Mouse (Mus musculus): ENCODE measurements around the gene Skiv2l. TPM values are rescaled to one million over a fixed set of nuclear protein-coding genes. Genes with fewer than 3 reads are reported as not detected.

Gene Skiv2l
- polyA plus RNA-seq (2015; fragmentation: Illumina TruSeq; extraction: RNeasy Lipid Tissue Mini Kit (QIAGEN cat#74804); ENCODE audit: insufficient read depth, low replicate concordance) = 31.3 TPM

DNA sequence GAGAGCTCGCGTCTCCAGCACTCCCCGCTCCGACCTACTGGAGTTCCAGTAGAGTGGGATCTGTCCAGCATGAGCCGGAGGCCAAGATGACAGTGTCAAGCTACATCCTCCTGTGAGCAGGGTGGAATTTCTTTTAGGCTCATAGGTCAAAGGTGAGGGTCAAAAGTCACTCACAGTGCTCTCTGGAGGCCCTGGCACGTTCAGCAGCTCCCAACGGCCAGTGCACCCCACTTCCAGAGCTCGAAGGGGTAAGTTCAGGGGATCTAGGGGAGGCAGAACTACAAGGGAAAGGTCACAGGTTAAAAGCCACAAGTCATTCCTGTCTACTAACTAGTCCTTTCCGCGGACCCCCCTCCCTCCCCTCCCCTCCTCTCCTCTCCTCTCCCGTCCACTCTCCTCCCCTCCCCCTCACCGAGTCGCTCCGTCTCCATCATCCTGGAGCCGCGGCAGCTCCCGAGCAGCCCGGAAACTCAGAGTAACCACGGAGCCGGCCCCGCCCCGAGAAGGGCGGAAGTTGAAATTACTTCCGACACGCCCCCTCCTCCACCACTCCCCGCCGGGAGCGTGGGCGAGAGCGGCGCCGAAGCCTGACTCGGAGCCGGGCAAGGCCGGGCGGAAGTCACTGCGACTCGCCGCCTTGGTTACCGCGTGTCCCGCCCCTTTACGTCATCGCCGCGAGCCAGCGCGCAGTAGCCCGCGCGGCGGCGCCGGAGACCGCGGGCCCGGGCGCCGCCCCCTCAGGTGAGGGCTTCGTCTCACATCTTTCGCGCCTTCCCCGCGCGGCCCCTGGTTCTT, at the start of gene Skiv2l, which contains the start of gene Nelfe:
Gene Skiv2l, minus strand, starts transcription at position 489 of the 795 bp plus-strand sequence.
Gene Nelfe, plus strand, starts transcription at position 670 of the 795 bp plus-strand sequence.

DNA sequence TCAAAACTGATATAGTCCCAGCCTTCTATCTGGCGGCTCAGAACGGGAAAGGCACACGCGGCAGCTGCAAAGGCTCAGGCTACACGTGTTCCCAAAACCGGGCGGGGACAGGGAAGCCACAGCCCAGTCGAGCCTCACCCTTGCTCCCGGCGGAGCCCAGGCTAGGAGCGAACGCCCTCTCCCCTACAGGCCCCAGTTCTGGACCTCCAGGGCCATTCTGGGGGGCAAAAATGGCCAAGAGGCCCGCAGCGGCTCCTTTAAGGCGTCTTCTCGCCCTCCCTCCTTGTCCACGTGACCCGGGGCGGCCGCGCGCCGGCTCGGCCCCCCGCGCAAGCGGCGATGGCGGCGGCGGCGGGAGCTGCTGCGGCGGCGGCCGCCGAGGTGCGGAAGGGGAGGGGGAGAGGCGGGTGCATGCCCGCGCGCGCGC, 48.2 kb upstream of the Skiv2l start, which contains the start of the genes C2 and Ehmt2:
Gene C2, minus strand, starts transcription at position 106 of the 427 bp plus-strand sequence.
Gene Ehmt2, plus strand, starts transcription at position 310 of the 427 bp plus-strand sequence.

GRCm38 (mm10) chr17:34881683-34882310, 31.8 kb upstream of the Skiv2l start, which contains the start of gene Gm20547:
Gene Gm20547 (minus strand): TSS chr17:34882042.

DNA sequence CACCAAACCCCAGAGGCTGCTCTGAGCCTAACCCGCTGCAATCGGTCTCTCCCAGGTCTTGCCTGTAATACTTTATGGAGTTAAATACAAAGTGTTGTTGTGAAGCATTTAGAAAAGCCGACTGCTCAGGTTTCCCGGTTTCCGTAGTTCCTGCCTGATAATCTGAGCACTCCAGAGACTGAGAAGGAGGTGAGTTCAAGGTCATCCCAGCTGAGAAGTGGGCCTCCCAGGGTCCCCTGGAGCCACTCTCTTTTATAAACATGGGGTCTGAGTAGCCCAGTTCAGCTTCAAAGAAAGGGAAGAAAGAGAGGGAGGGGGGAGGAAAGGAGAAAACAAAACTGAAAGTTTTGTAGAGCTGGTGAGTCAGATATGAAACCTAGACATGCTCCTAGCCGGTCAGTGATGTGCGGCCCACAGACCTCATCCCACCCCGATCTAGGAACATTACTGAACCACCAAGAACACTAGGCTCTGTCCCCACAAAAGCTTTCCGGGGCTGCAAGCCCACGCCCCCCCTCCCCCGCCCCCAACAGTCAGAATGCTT, 29.4 kb upstream of the Skiv2l start, which contains the start of gene Zbtb12:
Gene Zbtb12, plus strand, starts transcription at position 148 of the 544 bp plus-strand sequence.

DNA sequence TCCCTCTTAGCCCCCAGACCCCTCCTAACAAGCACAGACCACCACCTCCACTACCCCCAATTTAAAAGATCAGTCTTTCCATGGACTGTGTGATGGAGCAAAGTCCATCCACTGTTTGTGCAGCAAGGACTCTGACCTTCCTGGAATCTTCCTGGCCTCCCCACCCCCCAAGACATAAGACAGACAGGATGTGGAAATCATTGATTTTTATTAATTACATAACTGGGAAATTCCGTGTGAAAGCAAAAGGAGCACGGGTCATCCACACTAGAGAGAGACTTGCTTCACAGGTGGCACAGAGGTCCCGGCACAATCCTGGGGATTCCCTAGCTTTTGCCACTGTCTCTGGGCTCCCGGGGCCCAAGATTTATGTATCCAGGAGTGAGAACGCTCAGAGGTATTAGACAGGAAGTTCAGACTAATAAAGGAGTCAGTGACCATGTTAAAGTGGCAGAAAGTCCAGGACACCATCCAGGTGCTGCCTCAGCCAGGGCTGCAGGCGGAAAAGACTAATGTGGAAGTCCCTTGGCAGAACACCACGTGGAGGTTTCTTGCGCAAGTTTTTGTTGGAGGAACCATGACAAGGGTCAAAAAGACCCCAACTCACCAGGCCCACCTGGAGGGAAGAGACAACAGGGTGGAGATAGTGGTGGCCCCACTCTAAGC, 12.5 kb upstream of the Skiv2l start, which contains the start of gene Cfb:
Gene Cfb, minus strand, starts transcription at position 103 of the 666 bp plus-strand sequence.

DNA sequence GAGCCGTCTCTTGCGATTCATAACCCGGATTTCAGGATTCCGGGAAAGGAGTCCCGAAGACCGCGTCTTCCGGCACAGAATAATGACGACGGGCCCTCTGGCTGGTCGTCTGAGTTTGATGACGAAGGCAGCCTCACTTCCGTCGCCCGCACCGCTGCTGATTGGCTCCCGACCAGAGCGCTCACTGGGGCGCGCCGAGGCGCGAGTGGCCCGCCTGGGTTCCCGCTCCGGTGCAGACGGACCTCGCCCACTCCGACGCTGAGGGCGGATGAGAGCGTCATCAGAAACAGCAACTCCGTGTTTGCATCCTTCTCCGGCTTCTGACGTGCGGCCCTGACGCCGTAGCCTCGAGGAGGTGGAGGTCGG, 13.2 kb downstream of the Skiv2l start, which contains the start of the genes Stk19 and Dxo:
Gene Stk19, minus strand, starts transcription at position 90 of the 366 bp plus-strand sequence.
Gene Dxo, plus strand, starts transcription at position 164 of the 366 bp plus-strand sequence.

DNA sequence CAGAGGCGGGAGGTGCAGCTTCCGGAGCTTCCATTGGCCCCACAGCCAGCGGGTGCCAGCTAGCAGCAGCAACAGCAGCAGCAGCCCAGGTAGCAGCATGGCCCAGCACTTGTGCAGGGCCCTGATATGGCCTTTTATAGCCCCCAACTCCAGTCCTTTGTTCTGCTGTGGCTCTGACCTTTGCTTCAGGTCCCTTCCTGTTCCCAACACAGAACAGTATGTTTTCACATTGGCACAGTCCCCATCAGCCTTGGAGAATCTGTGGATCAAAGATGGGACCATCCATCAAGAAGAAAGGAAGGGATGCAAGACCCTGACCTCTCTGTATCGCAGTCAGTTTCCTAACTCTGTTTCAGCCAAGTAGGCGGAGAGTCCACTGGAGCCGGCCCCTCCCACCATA, 45.7 kb downstream of the Skiv2l start, which contains the start of gene Cyp21a1:
Gene Cyp21a1, minus strand, starts transcription at position 261 of the 400 bp plus-strand sequence.

Other genes starting within 250 kb of the Skiv2l start
- gene Rnf5, start 246.5 kb downstream of the Skiv2l start, polyA plus RNA-seq (2015; fragmentation: Illumina TruSeq; extraction: RNeasy Lipid Tissue Mini Kit (QIAGEN cat#74804); ENCODE audit: insufficient read depth, low replicate concordance) = 37.5 TPM
- gene Agpat1, start 245.9 kb downstream of the Skiv2l start, polyA plus RNA-seq (2015; fragmentation: Illumina TruSeq; extraction: RNeasy Lipid Tissue Mini Kit (QIAGEN cat#74804); ENCODE audit: insufficient read depth, low replicate concordance) = 22.9 TPM
- 2.1 TPM for gene Egfl8, start 234.2 kb downstream of the Skiv2l start, polyA plus RNA-seq (2015; fragmentation: Illumina TruSeq; extraction: RNeasy Lipid Tissue Mini Kit (QIAGEN cat#74804); ENCODE audit: insufficient read depth, low replicate concordance)
- gene Ppt2, start 221.7 kb downstream of the Skiv2l start, polyA plus RNA-seq (2015; fragmentation: Illumina TruSeq; extraction: RNeasy Lipid Tissue Mini Kit (QIAGEN cat#74804); ENCODE audit: insufficient read depth, low replicate concordance) = 30.0 TPM
- 4.6 TPM for gene Prrt1, start 220.7 kb downstream of the Skiv2l start, polyA plus RNA-seq (2015; fragmentation: Illumina TruSeq; extraction: RNeasy Lipid Tissue Mini Kit (QIAGEN cat#74804); ENCODE audit: insufficient read depth, low replicate concordance)
- 9.4 TPM for gene Fkbpl, start 205.4 kb downstream of the Skiv2l start, polyA plus RNA-seq (2015; fragmentation: Illumina TruSeq; extraction: RNeasy Lipid Tissue Mini Kit (QIAGEN cat#74804); ENCODE audit: insufficient read depth, low replicate concordance)
- gene Atf6b, start 203.1 kb downstream of the Skiv2l start, polyA plus RNA-seq (2015; fragmentation: Illumina TruSeq; extraction: RNeasy Lipid Tissue Mini Kit (QIAGEN cat#74804); ENCODE audit: insufficient read depth, low replicate concordance) = 16.5 TPM
- gene Tnxb, start 179.7 kb downstream of the Skiv2l start, polyA plus RNA-seq (2015; fragmentation: Illumina TruSeq; extraction: RNeasy Lipid Tissue Mini Kit (QIAGEN cat#74804); ENCODE audit: insufficient read depth, low replicate concordance) = 5.1 TPM
- 87.9 TPM for gene C4b, start 106.3 kb downstream of the Skiv2l start, polyA plus RNA-seq (2015; fragmentation: Illumina TruSeq; extraction: RNeasy Lipid Tissue Mini Kit (QIAGEN cat#74804); ENCODE audit: insufficient read depth, low replicate concordance)
- 1.4 TPM for gene Cyp21a1, start 45.6 kb downstream of the Skiv2l start, polyA plus RNA-seq (2015; fragmentation: Illumina TruSeq; extraction: RNeasy Lipid Tissue Mini Kit (QIAGEN cat#74804); ENCODE audit: insufficient read depth, low replicate concordance)
- 32.1 TPM for gene Stk19, start 13.3 kb downstream of the Skiv2l start, polyA plus RNA-seq (2015; fragmentation: Illumina TruSeq; extraction: RNeasy Lipid Tissue Mini Kit (QIAGEN cat#74804); ENCODE audit: insufficient read depth, low replicate concordance)
- gene Dxo, start 13.2 kb downstream of the Skiv2l start, polyA plus RNA-seq (2015; fragmentation: Illumina TruSeq; extraction: RNeasy Lipid Tissue Mini Kit (QIAGEN cat#74804); ENCODE audit: insufficient read depth, low replicate concordance) = 22.4 TPM
- 16.3 TPM for gene Nelfe, start 181 bp upstream of the Skiv2l start, polyA plus RNA-seq (2015; fragmentation: Illumina TruSeq; extraction: RNeasy Lipid Tissue Mini Kit (QIAGEN cat#74804); ENCODE audit: insufficient read depth, low replicate concordance)
- 101 TPM for gene Cfb, start 12.3 kb upstream of the Skiv2l start, polyA plus RNA-seq (2015; fragmentation: Illumina TruSeq; extraction: RNeasy Lipid Tissue Mini Kit (QIAGEN cat#74804); ENCODE audit: insufficient read depth, low replicate concordance)
- gene Zbtb12, start 29.3 kb upstream of the Skiv2l start, polyA plus RNA-seq (2015; fragmentation: Illumina TruSeq; extraction: RNeasy Lipid Tissue Mini Kit (QIAGEN cat#74804); ENCODE audit: insufficient read depth, low replicate concordance) = 3.5 TPM
- not detected for gene Gm20547, start 31.8 kb upstream of the Skiv2l start, polyA plus RNA-seq (2015; fragmentation: Illumina TruSeq; extraction: RNeasy Lipid Tissue Mini Kit (QIAGEN cat#74804); ENCODE audit: insufficient read depth, low replicate concordance)
- gene C2, start 48.1 kb upstream of the Skiv2l start, polyA plus RNA-seq (2015; fragmentation: Illumina TruSeq; extraction: RNeasy Lipid Tissue Mini Kit (QIAGEN cat#74804); ENCODE audit: insufficient read depth, low replicate concordance) = 38.7 TPM
- 55.6 TPM for gene Ehmt2, start 48.3 kb upstream of the Skiv2l start, polyA plus RNA-seq (2015; fragmentation: Illumina TruSeq; extraction: RNeasy Lipid Tissue Mini Kit (QIAGEN cat#74804); ENCODE audit: insufficient read depth, low replicate concordance)
- gene Slc44a4, start 64.3 kb upstream of the Skiv2l start, polyA plus RNA-seq (2015; fragmentation: Illumina TruSeq; extraction: RNeasy Lipid Tissue Mini Kit (QIAGEN cat#74804); ENCODE audit: insufficient read depth, low replicate concordance) = not detected
- 21.7 TPM for gene Neu1, start 81.0 kb upstream of the Skiv2l start, polyA plus RNA-seq (2015; fragmentation: Illumina TruSeq; extraction: RNeasy Lipid Tissue Mini Kit (QIAGEN cat#74804); ENCODE audit: insufficient read depth, low replicate concordance)
- gene Hspa1b, start 109.0 kb upstream of the Skiv2l start, polyA plus RNA-seq (2015; fragmentation: Illumina TruSeq; extraction: RNeasy Lipid Tissue Mini Kit (QIAGEN cat#74804); ENCODE audit: insufficient read depth, low replicate concordance) = 1.2 TPM
- not detected for gene Gm20481, start 119.7 kb upstream of the Skiv2l start, polyA plus RNA-seq (2015; fragmentation: Illumina TruSeq; extraction: RNeasy Lipid Tissue Mini Kit (QIAGEN cat#74804); ENCODE audit: insufficient read depth, low replicate concordance)
- gene Hspa1a, start 121.9 kb upstream of the Skiv2l start, polyA plus RNA-seq (2015; fragmentation: Illumina TruSeq; extraction: RNeasy Lipid Tissue Mini Kit (QIAGEN cat#74804); ENCODE audit: insufficient read depth, low replicate concordance) = 0.52 TPM
- not detected for gene Hspa1l, start 122.5 kb upstream of the Skiv2l start, polyA plus RNA-seq (2015; fragmentation: Illumina TruSeq; extraction: RNeasy Lipid Tissue Mini Kit (QIAGEN cat#74804); ENCODE audit: insufficient read depth, low replicate concordance)
- 45.5 TPM for gene Lsm2, start 131.7 kb upstream of the Skiv2l start, polyA plus RNA-seq (2015; fragmentation: Illumina TruSeq; extraction: RNeasy Lipid Tissue Mini Kit (QIAGEN cat#74804); ENCODE audit: insufficient read depth, low replicate concordance)
- gene Vars, start 150.8 kb upstream of the Skiv2l start, polyA plus RNA-seq (2015; fragmentation: Illumina TruSeq; extraction: RNeasy Lipid Tissue Mini Kit (QIAGEN cat#74804); ENCODE audit: insufficient read depth, low replicate concordance) = 100 TPM
- gene Vwa7, start 166.4 kb upstream of the Skiv2l start, polyA plus RNA-seq (2015; fragmentation: Illumina TruSeq; extraction: RNeasy Lipid Tissue Mini Kit (QIAGEN cat#74804); ENCODE audit: insufficient read depth, low replicate concordance) = 0.54 TPM
- 2.6 TPM for gene Sapcd1, start 177.8 kb upstream of the Skiv2l start, polyA plus RNA-seq (2015; fragmentation: Illumina TruSeq; extraction: RNeasy Lipid Tissue Mini Kit (QIAGEN cat#74804); ENCODE audit: insufficient read depth, low replicate concordance)
- 6.1 TPM for gene Msh5, start 196.5 kb upstream of the Skiv2l start, polyA plus RNA-seq (2015; fragmentation: Illumina TruSeq; extraction: RNeasy Lipid Tissue Mini Kit (QIAGEN cat#74804); ENCODE audit: insufficient read depth, low replicate concordance)
- 228 TPM for gene Clic1, start 199.8 kb upstream of the Skiv2l start, polyA plus RNA-seq (2015; fragmentation: Illumina TruSeq; extraction: RNeasy Lipid Tissue Mini Kit (QIAGEN cat#74804); ENCODE audit: insufficient read depth, low replicate concordance)
- 3.2 TPM for gene Ddah2, start 208.8 kb upstream of the Skiv2l start, polyA plus RNA-seq (2015; fragmentation: Illumina TruSeq; extraction: RNeasy Lipid Tissue Mini Kit (QIAGEN cat#74804); ENCODE audit: insufficient read depth, low replicate concordance)
- 0.26 TPM for gene Ly6g6c, start 215.2 kb upstream of the Skiv2l start, polyA plus RNA-seq (2015; fragmentation: Illumina TruSeq; extraction: RNeasy Lipid Tissue Mini Kit (QIAGEN cat#74804); ENCODE audit: insufficient read depth, low replicate concordance)
- 2.5 TPM for gene Mpig6b, start 216.0 kb upstream of the Skiv2l start, polyA plus RNA-seq (2015; fragmentation: Illumina TruSeq; extraction: RNeasy Lipid Tissue Mini Kit (QIAGEN cat#74804); ENCODE audit: insufficient read depth, low replicate concordance)
- not detected for gene Ly6g6e, start 226.7 kb upstream of the Skiv2l start, polyA plus RNA-seq (2015; fragmentation: Illumina TruSeq; extraction: RNeasy Lipid Tissue Mini Kit (QIAGEN cat#74804); ENCODE audit: insufficient read depth, low replicate concordance)
- not detected for gene Ly6g6d, start 227.9 kb upstream of the Skiv2l start, polyA plus RNA-seq (2015; fragmentation: Illumina TruSeq; extraction: RNeasy Lipid Tissue Mini Kit (QIAGEN cat#74804); ENCODE audit: insufficient read depth, low replicate concordance)
- 0.93 TPM for gene Ly6g6f, start 235.4 kb upstream of the Skiv2l start, polyA plus RNA-seq (2015; fragmentation: Illumina TruSeq; extraction: RNeasy Lipid Tissue Mini Kit (QIAGEN cat#74804); ENCODE audit: insufficient read depth, low replicate concordance)
- 19.7 TPM for gene Abhd16a, start 239.1 kb upstream of the Skiv2l start, polyA plus RNA-seq (2015; fragmentation: Illumina TruSeq; extraction: RNeasy Lipid Tissue Mini Kit (QIAGEN cat#74804); ENCODE audit: insufficient read depth, low replicate concordance)

Data from spleen, adult 10 weeks (tissue).